Mouse (Mus musculus) 416B (cell line): ENCODE results near the gene Tecpr1.
A peak's percentile ranks its signal among the peaks of the same experiment; 100 is the strongest.

Experiments used
- DNase-seq: peaks from one replicate; pipeline ENCODE4 v3.0.0; 2011; ENCODE audit warnings: low read depth

The Tecpr1 gene

GRCm38 (mm10) chr5:144251876-144252577, 28.6 kb upstream of the Tecpr1 start:
- peak; percentile 56 for DNase-seq

DNA sequence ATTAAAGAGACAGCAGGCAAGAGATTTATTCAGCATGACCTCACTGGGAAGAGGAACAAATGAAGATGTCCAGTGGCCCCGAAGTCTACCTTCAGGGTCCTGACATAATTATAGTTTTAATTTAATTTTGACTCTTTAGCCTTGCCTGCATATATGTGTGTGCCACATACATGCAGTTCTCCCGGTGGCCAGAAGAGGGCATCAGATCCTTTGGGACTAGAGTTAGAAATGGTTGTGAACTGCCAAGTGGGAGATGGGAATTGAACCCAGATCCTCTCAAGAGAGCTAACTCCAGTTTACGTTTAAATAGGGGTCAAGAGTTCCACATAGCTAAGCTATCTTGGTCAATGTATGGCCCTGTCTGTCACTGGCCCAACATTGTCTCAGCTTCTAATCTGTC, 26.5 kb upstream of the Tecpr1 start:
- DNase-seq, result no peak

DNA sequence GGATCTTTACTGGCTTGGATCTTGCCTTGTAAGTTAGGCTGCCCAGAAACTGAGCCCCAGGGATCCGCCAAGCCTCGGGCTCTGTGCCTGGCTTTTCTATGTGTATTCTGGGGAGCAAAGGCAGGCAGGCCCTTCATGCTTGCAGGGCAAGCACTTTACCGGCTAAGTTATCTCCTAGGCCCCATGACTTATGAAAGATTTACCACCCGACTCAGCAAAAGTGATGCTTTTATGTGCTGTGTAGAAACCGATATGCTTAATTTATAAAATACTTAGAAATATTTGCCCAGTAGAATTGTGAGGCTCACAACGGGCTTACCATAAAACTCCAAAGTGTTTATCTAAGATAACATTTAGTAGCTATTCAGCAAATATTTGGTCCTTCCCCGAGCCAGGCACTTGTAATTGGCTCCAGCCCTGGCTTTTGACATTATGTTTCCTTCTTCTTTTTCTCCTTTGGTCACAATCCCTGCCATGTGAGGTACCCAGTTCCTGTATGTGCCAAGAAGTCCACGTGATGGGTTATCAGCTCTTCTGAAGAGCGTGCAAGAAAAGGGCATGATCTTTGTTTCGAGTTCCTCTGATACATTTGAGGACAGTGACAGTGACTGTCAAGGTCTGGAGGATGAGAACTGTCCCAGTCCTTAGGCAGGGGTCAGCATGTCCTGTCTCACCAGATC, 24.6 kb upstream of the Tecpr1 start:
- peak; percentile 64 for DNase-seq

GRCm38 (mm10) chr5:144247307-144247706, 23.9 kb upstream of the Tecpr1 start:
- DNase-seq, result no peak

- no peak for DNase-seq
These were observed 23.3 kb upstream of the Tecpr1 start for GRCm38 (mm10) chr5:144246669-144247068.

GRCm38 (mm10) chr5:144245592-144245991, 22.2 kb upstream of the Tecpr1 start:
- DNase-seq, result no peak

DNA sequence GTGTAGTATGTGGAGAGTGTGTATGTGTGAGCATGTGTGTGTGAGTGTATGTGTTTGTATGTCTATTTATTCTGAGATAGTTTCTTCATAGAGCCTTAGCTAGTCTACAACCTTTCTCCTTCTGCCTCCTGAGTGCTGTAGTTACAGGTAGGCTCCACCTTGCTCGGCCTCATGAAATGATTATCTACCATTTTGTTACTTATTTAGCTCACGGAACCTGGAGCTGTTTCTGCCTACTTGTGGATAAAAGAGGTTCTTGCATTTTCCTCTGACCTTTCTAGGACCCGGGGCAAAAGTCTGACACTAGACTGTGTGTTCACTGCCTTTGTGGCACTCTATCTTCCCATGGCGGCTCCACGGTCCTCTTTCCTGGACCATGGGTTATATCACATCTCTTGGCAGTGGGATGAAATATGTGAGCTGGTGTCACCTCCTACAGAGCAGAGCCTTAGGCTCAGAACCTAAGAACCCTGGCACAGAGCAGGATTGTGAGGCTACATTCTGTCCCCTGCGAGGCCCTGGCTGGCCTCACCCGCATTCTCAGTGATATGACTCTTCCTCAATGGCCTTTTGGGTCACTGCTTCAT, 20.6 kb upstream of the Tecpr1 start, which contains the start of gene Bri3:
Gene Bri3 (plus strand): TSS at position 537 of the 587 bp plus-strand sequence.
- DNase-seq, result no peak

DNA sequence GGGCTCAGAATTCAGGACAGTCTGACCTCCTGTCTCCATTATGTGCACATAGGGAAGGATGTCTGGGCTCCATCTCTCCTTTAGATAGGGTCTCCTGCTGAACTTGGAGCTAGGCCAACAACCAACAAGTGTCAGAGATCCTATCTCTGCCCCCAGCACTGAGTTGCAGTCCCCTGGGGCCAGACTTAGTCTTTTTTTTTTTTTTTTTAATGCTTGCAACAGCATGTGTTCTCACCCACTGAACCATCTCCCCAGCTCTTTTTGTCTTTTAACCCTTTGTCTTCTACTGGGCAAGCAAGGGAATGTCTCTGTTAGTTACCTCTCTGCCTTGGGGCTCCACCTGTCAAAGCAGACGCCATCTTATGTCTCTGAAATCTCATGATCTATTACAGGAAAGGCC, 15.6 kb upstream of the Tecpr1 start:
- DNase-seq, result no peak

DNA sequence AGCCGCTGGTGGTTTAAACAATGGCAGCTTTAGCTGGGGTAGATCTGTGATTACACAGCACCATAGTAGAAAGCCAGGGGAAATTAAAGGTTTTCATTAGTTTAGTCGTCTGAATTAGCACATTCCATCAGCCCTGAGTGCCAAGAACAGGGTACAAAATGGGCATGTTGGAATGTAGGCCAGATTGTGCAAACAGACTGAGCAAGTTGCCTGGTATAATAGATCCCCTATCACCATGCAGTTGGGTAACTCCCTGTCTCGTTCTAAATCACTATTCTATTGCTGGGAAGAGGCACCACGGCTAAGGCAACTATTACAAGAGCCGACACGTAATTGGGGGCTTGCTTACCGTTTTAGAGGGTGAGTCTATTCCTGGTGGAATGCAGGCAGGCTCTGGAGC, 11.3 kb upstream of the Tecpr1 start:
- DNase-seq, result no peak

- no peak for DNase-seq
These were observed 10.8 kb upstream of the Tecpr1 start for GRCm38 (mm10) chr5:144234222-144234621.

DNA sequence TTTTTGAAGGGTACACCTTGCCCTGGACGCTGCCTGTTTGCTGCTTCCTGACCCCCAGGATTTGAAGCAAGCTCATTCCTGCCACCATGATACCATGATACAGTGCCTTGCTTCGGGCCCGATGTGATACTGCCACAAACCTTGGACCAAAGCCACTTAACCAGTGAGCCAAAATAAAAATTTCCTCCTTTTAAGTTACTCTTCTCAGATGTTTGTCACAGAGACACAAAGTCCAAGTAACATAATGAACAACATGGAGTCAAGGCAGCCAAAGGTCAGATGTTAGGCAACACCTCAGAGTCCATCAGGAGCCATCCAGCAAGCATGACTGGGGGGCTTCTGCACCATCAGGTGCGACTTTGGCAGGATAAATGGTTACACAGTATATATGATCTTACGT, 9.1 kb upstream of the Tecpr1 start:
- no peak for DNase-seq

DNA sequence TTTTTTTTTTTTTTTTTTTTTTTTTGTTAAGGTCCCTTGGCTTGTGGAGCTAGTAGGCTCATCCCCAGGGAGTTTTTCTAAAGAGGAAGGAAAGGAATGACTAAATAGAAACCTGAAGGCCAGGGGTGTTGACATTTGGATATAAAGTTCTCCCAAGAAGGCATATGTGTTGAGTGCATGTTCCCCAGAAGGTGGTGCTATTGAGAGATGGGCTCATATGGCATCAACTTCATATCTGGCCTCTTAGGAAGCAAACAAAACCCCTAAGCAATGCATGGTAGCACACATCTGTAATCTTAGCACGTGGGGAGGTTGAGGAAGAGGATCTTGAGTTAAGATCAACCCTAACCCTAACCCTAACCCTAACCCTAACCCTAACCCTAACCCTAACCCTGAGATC, 8.0 kb upstream of the Tecpr1 start:
- DNase-seq, result peak; percentile 82

GRCm38 (mm10) chr5:144230216-144230615, 6.8 kb upstream of the Tecpr1 start:
- DNase-seq, result peak; percentile 26

DNA sequence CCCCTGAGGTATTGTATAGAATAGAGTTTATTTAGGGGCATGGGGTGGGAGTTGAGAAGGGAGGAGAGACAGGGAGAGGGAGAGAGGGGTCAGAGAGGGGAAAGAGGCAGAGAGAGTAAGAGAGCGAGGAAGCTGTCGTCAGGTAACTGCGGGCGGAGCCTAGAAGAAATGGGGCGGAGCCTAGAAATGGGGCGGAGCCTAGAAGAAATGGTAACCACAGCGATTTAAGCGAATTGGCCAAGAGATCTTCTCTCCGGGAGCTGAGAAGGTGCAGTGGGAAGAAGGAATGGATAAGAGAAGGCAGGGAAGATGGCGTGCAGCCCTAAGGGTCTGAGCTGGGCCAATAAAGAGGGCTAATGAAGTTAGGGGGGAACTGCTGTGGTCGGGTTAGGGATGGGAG, 2.8 kb upstream of the Tecpr1 start:
- no peak for DNase-seq

GRCm38 (mm10) chr5:144223899-144224816, 743 bp upstream of the Tecpr1 start:
- DNase-seq, result peak; percentile 27

GRCm38 (mm10) chr5:144222811-144223502, 458 bp downstream of the Tecpr1 start:
- peak; percentile 44 for DNase-seq

- peak; percentile 94 for DNase-seq
These were observed 2.1 kb downstream of the Tecpr1 start for GRCm38 (mm10) chr5:144221305-144221704.

- DNase-seq, result no peak
These were observed 3.5 kb downstream of the Tecpr1 start for GRCm38 (mm10) chr5:144219936-144220335.

DNA sequence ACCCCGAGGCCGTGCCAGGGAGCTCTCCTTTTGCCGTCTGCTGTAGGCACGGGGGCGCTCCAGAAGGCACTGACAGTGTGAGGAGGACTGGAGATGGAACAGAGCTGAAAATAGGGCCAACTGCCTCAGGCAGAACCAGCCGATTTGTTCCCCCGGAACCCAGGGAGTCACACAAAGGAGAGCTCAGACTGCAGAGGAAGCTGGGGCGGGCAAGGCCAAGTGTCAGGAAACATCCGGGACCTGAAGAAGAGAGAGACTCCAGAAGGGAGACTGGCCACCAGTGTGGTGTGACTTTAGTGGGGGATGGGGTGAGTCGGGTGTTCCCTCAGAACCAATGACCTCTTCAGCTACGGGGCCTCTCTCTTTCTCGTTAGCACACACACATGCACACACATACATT, 4.1 kb downstream of the Tecpr1 start:
- peak; percentile 52 for DNase-seq

DNA sequence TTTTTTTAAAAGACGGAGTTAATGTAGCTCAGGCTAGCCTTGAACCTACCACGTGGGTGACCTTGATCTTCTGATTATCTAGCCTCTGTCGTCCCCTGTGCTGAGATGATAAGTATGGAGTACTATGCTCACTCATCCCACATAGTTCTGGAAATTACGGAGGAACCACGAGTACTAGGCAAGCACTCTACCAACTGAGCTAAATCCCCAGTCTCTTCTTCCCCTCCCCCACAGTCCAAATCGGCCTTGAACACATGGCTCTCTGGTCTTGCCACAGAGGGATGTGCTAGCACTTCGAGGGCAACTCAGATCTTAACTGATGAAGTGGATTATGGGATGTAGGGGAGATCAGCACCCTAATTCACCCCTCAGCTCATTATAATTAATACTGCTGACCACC, 5.4 kb downstream of the Tecpr1 start:
- no peak for DNase-seq

GRCm38 (mm10) chr5:144215992-144216391, 7.4 kb downstream of the Tecpr1 start:
- peak; percentile 53 for DNase-seq

DNA sequence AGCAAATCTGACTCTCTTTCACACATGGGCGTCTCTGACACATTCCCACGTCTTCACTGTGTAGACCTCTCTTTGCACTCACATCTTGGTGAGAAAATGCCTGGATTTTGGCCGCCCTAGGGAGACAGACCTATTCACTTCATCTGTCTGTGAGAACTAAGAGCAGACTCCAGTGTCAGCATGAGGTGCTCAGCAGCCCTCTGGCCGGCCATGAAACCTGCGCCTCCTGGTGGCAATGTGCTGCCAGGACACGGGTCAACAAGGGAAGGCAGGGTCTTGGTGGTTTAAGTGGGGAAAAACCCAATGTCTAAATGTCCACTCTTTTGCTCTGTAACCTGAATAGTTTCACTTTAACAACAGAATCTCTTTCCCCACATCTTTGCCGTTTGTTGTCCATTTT, 9.0 kb downstream of the Tecpr1 start:
- DNase-seq, result peak; percentile 59
